Mouse (Mus musculus) spleen, postnatal 10 days (tissue): ENCODE data around the gene Tnfaip2.

Experiments used
- DNase-seq, 2 experiments: peaks; one replicate each; pipeline ENCODE4 v3.0.0; 2021 to 2022; ENCODE audit warnings: low spot score in 2 of 2

The Tnfaip2 gene

GRCm38 (mm10) chr12:111427438-111428113 is 14.7 kb upstream of the Tnfaip2 start:
- no peak for DNase-seq

GRCm38 (mm10) chr12:111428364-111428763 is 13.9 kb upstream of the Tnfaip2 start:
- no peak for DNase-seq

GRCm38 (mm10) chr12:111428961-111429911 is 13.0 kb upstream of the Tnfaip2 start:
- peak in 1 of 2 experiments; percentile 28 for DNase-seq

GRCm38 (mm10) chr12:111430049-111430867 is 12.0 kb upstream of the Tnfaip2 start:
- DNase-seq = no peak

- no peak for DNase-seq
Measured at GRCm38 (mm10) chr12:111430868-111431817, 11.1 kb upstream of the Tnfaip2 start.

- DNase-seq = no peak
Measured at GRCm38 (mm10) chr12:111432097-111432496, 10.2 kb upstream of the Tnfaip2 start.

GRCm38 (mm10) chr12:111432751-111433331 is 9.4 kb upstream of the Tnfaip2 start:
- DNase-seq = peak in 1 of 2 experiments; percentile 23

GRCm38 (mm10) chr12:111434164-111434744 is 8.0 kb upstream of the Tnfaip2 start:
- DNase-seq = peak in 1 of 2 experiments; percentile 57

GRCm38 (mm10) chr12:111434745-111435327 is 7.4 kb upstream of the Tnfaip2 start:
- DNase-seq = peak in 1 of 2 experiments; percentile 52

GRCm38 (mm10) chr12:111436170-111436569 is 6.1 kb upstream of the Tnfaip2 start:
- DNase-seq = no peak

- no peak for DNase-seq
Measured at GRCm38 (mm10) chr12:111436640-111437039, 5.6 kb upstream of the Tnfaip2 start.

- DNase-seq = no peak
Measured at GRCm38 (mm10) chr12:111437222-111437900, 4.9 kb upstream of the Tnfaip2 start.

GRCm38 (mm10) chr12:111438850-111439249 is 3.4 kb upstream of the Tnfaip2 start:
- DNase-seq = no peak

GRCm38 (mm10) chr12:111440701-111441373 is 1.4 kb upstream of the Tnfaip2 start:
- no peak for DNase-seq

GRCm38 (mm10) chr12:111441523-111441922 is 746 bp upstream of the Tnfaip2 start:
- DNase-seq = peak in 1 of 2 experiments; percentile 19

GRCm38 (mm10) chr12:111443011-111443870 is 972 bp downstream of the Tnfaip2 start:
- peak; percentile 79 to 85 for DNase-seq
